Mouse (Mus musculus): ENCODE results near the gene BC067074.
"Not testable (repeated sequence)": the region's sequence is repeated elsewhere in the genome, so short reads cannot be mapped to it uniquely, and the experiment has no call there.

BC067074 gene

GRCm38 (mm10) chr13:113378980-113379410, 86.0 kb downstream of the BC067074 start:
- peak; percentile 37 to 41 for DNase-seq

- peak in 1 of 2 experiments; percentile 27 for DNase-seq
These were observed 86.9 kb downstream of the BC067074 start for GRCm38 (mm10) chr13:113379766-113380309.

DNA sequence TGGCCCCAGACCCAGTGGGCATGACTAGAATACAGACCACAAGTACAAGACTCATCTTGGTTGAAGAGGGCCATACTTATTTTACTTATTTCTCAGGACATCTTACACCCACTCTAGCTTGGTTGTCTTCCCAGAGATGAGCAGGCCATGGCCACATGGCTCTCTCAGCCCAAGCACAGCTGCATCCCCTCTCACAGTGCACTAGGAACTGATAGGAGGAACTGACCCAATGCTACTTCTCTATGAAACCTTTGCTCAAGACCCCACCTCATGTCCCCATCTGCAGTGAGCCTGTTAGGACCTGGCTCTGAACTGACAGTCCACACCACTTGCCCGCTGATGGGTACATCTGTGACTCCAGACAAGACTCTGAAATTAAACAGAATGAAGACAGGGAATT, 88.8 kb downstream of the BC067074 start:
- no peak for DNase-seq

DNA sequence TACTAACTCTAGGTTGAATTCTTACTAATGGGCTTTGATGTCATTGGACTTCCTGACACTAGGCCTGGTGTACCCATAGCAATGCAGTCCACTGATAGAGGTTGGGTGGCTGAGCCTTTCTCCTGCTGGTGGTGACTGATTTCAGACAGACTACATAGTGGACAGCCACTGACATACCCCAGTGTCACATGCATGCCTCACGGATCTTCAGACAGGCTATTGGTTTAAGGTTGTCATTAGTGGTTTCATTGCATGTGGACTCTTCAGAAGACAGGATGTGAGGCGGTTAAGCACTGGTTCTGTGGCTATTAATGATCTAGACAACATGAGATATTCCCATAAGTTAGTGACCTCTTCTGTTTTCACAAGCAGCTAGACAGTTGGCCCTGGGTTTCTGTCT, 89.2 kb downstream of the BC067074 start:
- no peak for DNase-seq

- not testable (repeated sequence) for DNase-seq
These were observed 89.8 kb downstream of the BC067074 start for GRCm38 (mm10) chr13:113382770-113383169.

GRCm38 (mm10) chr13:113393386-113393785, 100.4 kb downstream of the BC067074 start:
- no peak for DNase-seq

DNA sequence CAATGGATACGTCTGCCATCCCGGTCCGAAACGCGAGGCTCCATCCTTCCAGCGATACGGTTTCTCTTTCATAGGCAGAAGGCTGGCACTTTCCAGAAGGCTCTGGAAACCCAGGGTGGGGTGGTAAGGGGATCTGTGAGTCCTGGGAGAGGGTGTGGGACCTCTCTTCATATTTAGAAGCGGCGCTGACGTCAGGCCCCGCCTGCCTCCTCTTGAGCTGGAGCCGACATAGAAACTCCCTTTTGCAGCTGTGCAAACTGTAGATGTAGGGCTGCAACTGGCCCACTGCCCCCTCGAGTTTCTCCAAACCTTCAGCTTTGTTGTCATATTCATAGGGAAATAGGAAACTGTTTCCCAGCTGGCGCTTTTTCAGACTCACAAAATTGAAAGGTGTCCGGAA, 101.6 kb downstream of the BC067074 start:
- no peak for DNase-seq

DNA sequence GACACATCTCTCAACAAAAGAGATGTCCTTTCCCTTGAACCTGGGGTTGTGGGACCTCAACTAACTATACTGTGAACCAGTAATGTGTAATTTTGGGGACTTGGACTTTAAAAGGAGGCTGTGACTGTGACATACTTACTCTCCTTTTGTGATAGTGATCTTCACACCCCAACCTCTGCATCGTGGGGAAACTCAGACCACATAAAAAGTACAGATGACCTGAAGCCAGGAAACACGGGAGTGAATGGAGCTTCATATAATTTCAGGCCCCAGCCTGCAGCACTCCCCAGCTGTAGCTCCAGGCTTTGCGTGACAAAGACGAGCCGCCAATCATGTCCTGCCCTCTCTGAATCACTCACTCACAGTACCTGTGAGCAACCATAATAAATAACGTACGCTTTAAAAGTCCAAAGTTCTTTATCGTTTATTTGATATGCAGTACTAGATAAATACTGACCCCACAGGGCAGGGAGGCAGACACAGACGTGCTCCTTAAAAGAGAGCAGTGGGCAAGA, 104.1 kb downstream of the BC067074 start:
- DNase-seq: no peak

DNA sequence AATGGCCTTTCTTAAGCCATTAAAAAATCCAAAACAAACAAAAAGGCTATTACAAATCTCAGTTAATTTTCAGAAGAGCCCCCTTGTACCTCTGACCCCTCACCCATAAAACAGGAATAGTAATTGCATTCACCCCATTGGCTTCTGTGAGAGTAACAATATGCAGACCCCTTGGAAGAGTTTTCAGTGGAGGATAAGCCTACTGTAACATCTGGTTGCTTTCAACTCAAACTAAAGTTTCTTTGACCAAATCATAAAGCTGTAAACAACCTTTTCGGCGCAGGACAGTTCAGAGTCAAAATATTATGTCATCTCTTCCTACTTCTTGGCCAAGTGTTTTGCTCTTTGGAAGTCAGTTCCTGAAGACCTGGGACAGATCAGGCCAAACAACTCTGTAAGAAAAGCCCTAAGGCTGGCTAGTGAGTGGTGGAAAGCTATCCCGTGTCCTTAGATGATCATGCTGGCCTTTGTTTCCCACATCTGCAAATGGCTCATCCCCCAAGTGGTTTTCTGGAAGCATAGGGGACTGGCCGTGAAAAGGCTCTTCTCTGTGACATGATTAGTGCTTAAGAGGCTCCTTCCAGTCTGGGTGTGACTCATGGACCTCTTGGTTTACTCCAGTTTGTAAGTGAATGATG, 108.5 kb downstream of the BC067074 start:
- DNase-seq: no peak

DNA sequence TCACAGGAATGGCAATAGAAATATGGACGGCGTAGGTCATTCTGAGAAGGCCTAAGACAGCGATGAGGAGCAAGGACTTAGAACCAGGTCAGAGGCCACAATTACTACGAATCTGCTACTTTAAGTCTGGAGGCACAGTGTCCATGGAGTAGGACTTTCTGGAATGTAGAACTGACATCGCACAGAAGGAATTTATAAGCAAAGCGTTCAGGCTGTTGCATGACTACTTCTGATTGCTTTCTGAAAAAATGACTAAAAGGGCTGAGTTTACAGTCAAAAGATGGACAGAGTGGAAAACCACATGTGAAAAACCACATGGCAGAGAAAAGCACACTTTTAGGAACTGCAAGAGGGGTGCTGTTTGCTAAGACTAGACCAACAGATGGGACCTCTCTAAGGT, 110.7 kb downstream of the BC067074 start:
- no peak for DNase-seq

GRCm38 (mm10) chr13:113404172-113404571, 111.2 kb downstream of the BC067074 start:
- no peak for DNase-seq

DNA sequence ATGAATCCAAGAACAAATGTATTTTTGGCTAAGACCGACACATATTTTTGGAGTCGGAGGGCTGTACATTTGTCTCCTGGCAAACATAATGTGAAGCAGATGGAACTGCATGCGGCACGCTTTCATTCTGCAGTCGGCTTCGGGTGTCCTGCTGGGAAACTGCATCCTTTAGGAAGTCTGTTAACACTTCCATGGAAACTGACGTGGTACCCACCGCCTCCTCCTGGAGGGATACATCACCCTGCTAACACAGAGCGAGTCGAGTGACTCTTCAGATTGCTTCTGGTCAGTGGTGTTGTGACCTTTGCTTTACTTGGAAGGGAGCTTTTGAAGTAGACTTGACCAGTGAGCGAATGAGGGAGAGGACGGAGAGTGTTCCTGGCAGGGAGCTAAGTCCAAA, 117.0 kb downstream of the BC067074 start:
- peak; percentile 73 to 84 for DNase-seq

DNA sequence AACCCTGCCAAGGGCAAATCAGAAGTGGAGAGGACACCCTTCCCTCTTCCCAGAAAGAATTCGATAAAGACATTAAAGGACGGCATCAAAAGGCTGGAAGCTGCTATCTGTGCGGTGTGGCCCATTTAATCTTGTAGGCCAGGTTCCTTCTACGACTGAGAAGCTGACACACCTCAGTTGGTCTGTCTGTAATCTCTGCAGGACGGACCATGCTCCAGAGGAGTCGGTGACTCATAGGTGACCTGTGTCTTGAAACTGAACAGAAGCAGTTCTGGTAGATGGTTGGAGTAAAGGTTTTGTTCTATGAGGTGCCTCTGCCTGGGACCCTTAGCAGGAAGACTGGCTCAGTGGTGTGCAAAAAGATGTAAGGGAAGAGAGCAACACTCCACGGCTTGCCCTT, 122.6 kb downstream of the BC067074 start:
- no peak for DNase-seq

DNA sequence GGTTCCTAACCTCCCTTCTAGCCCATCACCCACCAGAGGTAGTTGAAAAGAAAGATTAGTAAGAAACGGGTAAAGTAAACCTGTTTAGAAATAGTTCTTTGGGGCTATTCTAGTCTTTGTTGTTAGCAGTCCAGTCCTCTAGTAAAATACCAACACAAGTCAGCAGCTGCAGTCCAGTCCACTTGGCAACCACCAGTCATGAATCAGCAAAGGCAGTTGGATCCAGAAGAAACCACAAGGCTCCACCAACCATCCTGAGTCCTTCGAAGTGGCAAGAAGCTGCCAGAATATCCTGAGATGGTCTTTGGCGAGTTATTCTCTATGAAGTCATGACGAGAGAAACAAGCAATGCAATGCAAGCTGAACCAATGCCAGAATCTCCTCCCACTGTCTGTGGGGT, 124.0 kb downstream of the BC067074 start:
- no peak for DNase-seq

DNA sequence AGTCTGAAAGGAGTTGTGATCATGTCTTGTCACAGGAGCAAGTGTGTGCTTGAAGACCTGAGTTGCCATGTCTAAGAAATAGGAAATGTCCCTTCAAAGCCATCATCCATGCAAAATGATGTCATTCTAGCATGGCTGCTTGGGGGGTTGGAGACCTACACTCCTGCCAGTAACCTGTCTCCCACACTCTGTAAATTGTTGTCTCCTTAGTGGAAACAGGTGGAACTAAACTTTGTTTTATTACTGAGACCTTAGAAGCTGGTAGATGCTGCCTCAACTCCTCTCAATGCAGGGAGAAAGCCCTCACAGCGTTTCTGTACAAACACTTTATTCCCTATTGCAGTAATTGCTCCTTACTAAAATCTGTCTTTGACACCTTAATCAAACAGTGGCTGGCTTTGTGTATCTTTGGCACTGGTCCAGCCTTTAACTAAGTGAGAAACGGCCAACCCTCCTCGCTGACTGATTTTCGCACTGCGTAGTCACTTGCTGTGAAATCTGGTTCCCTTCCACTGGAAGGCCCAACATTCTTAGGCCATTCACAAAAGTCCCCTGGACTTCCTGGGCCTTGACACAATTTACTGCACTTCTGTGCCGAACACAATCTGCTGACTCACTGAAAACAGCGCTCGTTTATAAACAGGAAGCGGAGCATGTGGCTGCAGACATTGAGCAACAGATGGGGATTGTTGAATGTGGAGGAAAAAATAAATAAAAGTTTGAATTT, 125.0 kb downstream of the BC067074 start:
- DNase-seq: no peak

DNA sequence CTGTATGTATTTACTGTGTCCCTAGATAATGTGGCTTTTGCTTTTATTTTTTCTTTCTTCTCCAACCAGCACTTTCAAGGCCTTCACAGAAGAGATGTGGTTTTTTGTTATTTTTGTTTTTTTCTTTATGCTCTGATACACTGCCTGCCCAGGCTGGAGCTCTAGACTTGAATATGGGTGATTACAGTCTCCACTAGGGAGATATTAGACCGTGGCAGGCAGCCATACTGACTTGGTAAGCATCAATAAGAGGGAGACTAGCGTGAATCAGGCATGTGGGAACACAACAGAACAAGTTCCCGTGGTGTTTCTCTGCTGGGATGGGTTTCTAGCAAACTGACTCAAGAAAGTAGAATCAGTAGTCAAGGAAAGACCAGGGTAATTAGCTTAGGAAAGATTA, 125.7 kb downstream of the BC067074 start:
- DNase-seq: no peak

DNA sequence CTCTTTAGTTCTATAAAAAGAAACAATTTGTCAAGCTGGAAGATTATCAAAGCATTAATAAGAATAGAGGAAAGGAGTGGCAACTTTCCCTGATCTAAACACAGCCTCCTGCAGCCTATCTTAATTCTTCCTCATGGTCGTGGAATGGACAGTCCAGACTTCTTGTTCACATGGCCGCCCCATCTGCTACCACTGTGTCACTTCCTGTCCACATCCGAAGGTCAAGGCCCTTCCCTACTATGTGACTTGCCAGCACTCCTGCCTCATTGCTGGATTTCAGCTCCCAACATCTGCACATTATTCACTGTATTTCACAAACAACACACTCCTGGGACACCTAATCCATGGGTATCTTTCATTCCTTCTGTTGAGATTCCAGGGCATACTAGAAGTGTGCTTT, 128.5 kb downstream of the BC067074 start:
- DNase-seq: no peak

DNA sequence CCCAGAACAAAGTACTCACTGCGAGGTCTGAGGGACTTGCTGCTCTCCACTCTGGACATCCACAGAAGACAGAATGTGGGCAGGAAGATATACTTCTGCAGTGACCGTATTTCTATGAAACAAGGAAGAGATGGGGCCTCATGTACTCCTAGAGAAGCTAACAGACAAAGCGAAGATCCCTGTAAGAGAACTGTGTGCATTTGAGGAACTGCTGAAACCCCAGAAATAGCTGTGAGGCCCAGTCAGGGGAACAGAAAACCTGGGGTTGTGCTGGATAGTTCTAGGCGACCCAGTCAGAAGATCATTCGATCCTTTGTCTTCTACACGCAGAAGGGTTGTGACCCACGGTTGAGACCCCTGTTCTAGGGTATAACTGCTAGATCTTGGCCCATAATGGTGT, 130.9 kb downstream of the BC067074 start:
- no peak for DNase-seq

DNA sequence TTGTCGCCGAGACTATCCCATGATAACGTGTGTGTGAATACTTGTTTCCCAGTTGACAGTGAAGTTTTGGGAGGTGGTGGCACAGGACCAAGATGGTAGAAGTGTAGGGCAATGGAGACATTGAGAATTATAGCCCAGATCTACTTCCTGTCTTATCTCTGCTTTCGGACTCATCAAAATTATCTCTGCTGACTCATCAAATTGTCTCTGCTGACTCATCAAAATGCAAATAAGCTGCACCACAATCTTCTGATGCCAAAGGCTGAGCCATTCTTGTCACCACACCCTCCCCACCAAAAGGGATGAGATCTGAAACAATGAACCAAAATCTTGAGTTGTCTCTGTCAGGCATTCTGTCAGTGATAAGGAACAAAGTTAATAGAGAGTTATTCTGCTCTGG, 132.9 kb downstream of the BC067074 start:
- no peak for DNase-seq
